Mouse (Mus musculus): Measurements from ENCODE around the gene Slc4a5.

The Slc4a5 gene

DNA sequence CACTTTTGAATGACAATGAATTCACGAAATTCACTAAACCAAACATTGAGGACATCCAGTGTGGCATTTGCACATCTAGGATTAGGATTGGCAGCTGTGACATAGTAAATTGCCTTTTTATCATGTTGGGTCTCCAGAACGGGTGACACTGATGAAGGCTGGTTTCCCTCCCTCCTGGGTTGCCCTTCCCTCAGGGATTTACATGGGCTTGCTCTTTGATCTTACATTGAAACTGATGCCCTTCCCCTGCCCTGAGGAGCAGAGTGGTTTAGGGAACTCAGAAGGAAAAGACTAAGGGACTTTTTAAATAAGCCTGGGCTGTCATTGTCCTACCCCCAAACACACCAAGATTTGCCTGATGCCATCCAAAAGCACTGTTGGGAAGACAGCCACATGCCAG is 11.9 kb downstream of the Slc4a5 start:
- DNase-seq (ENCODE audit: low spot score in 2 of 2) = no peak

DNA sequence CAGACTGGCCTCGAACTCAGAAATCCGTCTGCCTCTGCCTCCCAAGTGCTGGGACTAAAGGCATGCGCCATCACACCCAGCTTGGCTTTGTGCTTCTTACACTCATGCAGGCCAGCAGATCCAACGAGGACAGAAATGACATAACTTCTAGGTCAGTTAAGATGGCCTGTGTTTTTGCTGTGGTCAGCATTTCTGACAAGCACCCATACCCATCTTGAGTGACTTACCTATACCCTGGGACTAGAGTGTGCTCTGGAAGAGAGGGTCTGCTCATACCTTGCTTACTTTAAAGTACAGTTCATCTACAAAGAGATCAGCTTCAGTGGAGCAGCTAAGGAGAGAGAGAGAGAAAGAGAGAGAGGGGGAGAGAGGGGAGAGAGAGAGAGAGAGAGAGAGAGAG is 13.7 kb downstream of the Slc4a5 start:
- no peak for DNase-seq (ENCODE audit: low spot score in 2 of 2)

DNA sequence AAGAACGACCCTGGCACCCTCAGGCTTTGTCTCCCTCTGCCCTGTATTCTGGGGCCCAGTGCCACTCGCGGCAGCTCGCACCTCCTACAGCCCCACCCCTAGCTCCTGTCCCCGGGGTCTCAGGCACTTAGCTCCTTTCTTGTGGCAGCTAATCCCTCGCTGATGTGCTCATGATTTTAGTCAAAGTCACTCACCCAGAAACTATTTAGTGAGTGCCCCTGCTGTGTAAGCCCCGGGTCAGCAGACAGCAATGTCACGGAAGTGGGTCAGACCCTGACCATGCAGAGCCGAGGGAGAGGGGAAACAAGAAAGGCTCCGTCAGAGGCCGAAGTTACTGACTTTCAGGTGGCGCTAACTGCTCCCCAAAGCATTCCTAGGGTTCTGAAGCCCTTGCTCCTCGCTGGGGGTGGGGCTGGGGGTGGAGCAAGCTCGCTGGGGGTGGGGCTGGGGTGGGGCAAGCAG is 14.7 kb downstream of the Slc4a5 start:
- no peak for DNase-seq (ENCODE audit: low spot score in 2 of 2)

DNA sequence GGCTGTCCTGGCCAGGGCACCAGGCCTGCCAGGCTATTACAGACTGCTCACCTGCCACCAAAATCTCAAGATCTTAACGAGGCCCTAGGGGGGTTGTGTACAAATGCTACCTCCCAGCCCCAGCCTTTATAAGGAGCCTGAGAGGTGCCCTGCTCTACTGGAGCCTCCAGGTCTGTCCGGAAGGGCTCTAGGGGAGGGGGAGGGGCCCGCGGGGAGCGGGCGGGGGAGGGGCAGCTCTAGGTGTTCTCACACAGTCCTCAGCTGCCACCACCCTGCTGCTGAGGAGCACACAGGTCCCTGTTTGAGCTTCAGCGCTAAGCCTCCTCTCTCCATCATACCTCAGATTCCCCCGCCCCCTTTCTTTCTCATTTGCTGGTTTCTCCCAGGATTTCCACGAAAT is 17.5 kb downstream of the Slc4a5 start:
- DNase-seq (ENCODE audit: low spot score in 2 of 2) = no peak

DNA sequence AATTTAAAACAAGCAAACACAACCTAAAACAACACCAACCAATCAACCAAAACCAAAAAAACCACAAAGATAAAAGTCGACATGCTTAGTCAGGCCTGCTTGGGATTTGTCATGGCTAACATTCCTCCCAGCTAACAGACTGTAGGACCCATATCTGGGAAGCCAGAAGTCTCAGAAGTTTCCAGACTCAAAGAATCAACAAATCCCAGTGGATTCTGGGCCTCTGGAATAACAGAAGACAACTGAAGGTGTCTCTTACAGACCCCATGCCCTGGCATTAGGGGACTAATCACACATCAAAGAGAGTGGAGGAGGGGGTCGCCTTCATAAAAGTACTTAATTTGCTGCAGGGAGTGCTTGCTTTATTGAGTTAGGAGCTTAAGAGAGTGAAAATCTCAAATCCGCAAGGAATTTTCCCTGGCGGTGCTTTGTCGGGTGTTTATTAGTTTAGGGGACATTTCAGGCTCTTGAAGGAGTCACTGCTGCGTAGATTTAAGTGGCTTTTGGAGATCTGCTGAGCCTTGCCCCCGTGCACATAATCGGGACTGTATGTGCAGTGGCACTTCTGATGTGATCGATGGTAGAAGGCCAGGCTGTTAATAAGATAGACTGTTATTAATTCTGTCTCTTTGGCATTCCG is 24.9 kb downstream of the Slc4a5 start:
- DNase-seq (ENCODE audit: low spot score in 2 of 2) = no peak

DNA sequence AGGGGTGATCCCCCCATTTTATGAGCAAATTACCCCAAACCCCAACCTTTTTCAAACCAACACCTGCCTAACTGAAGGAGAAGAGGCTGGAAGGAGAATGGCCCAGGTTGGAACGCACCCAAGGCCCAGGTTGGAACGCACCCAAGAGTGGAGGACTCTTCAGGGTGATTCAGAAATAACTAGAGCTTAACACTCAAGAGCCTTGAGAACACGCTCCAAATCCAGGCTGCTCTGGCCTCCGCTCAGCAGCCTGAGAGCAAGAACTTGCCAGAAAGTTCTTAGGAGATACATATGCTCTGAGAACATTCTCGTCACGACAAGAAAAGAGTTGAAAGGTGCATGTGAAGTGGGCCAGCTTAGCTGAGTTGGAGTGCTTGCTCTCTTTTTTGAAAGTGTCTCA is 25.5 kb downstream of the Slc4a5 start:
- peak; percentile 53 to 64 for DNase-seq (ENCODE audit: low spot score in 2 of 2)

GRCm38 (mm10) chr6:83245997-83246396 is 26.4 kb downstream of the Slc4a5 start:
- DNase-seq (ENCODE audit: low spot score in 2 of 2) = no peak

- DNase-seq (ENCODE audit: low spot score in 2 of 2) = no peak
Measured at GRCm38 (mm10) chr6:83246750-83247149, 27.1 kb downstream of the Slc4a5 start.

- DNase-seq (ENCODE audit: low spot score in 2 of 2) = no peak
Measured at GRCm38 (mm10) chr6:83247153-83247552, 27.5 kb downstream of the Slc4a5 start.

- no peak for DNase-seq (ENCODE audit: low spot score in 2 of 2)
Measured at GRCm38 (mm10) chr6:83254242-83254641, 34.6 kb downstream of the Slc4a5 start.

- DNase-seq (ENCODE audit: low spot score in 2 of 2) = no peak
Measured at GRCm38 (mm10) chr6:83264516-83264915, 44.9 kb downstream of the Slc4a5 start.

DNA sequence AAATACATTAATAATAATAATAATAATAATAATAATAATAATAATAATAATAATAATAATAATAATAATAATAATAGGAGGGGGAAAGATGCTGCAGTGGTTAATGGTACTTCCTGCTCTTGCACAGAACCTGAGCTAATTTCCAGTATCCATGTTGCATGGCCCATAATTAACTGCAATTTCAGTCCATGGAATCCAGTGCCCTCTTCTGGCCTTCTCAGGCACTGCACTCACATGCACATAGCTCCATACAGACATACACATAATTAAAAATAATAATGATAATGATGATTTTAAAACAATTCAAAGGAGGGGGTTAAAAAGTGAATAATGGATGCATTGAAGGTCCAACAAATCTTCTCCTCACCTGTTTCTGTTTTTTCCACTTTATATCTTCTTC is 45.6 kb downstream of the Slc4a5 start:
- no peak for DNase-seq (ENCODE audit: low spot score in 2 of 2)

GRCm38 (mm10) chr6:83265653-83266052 is 46.0 kb downstream of the Slc4a5 start:
- DNase-seq (ENCODE audit: low spot score in 2 of 2) = no peak

- DNase-seq (ENCODE audit: low spot score in 2 of 2) = no peak
Measured at GRCm38 (mm10) chr6:83267616-83268015, 48.0 kb downstream of the Slc4a5 start.

GRCm38 (mm10) chr6:83268144-83269010 is 48.7 kb downstream of the Slc4a5 start:
- peak; percentile 94 for DNase-seq (ENCODE audit: low spot score in 2 of 2)

DNA sequence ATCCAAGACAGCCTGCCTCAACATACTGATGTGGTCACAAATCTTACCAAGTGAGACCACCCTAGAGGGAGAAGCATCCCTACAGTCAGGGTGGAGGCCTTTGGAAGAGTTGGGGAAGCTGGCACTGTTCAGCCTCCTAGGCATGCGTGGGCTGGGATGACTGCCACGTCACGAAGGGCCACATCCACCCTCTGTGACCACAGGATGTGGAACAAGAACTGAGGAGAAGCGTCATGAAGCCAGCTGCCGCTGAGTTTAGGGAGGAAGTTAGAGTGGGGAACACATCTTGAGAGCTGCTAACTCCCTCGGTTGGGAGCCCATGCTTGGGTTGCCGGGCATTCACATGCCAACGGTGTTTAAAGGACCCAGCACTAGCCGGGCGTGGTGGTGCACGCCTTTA is 54.1 kb downstream of the Slc4a5 start:
- DNase-seq (ENCODE audit: low spot score in 2 of 2) = no peak

DNA sequence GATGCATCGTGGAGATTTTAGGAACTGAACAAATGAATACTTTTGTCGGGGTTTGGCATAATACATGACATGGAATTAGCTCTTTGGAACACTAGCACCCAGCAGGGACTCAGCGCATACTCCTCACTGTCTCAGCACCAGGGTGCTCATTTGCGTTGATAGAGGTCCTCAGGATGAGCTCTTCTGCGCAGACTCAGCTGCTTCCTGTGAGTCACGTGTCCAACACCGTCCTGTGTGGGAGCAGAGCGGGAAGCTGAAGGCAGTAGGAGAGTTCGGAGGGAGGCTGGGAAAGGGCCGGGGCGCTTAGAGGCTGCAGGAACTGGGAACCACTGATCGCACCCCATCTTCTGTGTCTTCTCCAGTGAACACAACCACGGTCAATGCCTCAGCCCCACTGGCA is 57.5 kb downstream of the Slc4a5 start:
- no peak for DNase-seq (ENCODE audit: low spot score in 2 of 2)

GRCm38 (mm10) chr6:83278881-83279280 is 59.3 kb downstream of the Slc4a5 start:
- no peak for DNase-seq (ENCODE audit: low spot score in 2 of 2)

DNA sequence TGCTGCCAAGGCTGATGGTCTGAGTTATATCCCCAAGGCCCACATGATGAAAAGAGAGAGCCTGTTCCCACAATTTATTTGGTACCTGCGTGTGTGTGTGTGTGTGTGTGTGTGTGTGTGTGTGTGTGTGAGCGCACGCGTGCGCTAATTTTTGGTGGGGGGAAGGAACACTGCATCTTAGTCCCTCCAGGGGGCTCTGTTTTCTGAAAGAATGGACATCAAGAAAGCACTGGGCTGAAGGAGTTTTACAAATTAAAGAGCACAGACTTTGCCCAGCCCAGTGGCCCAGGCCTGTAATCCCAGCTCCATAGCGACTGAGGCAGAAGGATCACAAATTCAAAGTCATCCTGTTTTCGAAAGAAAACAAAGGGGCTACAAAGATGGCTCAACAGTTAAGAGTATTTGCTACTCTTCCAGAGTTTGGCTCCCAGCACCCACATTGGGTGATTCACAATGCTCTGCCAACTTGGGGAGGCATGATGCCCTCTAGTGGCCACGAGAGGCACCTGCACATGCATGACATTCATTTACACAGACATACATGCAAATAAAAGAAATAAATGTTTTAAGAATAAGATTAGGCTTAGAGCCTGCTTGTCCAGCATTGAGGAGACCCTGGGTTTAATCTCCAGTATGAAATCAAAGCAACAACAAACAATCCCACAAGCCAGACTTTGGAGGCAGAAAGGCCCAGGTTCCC is 60.8 kb downstream of the Slc4a5 start:
- DNase-seq (ENCODE audit: low spot score in 2 of 2) = no peak

- DNase-seq (ENCODE audit: low spot score in 2 of 2) = no peak
Measured at GRCm38 (mm10) chr6:83300447-83301229, 81.0 kb downstream of the Slc4a5 start.

- DNase-seq (ENCODE audit: low spot score in 2 of 2) = no peak
Measured at GRCm38 (mm10) chr6:83301294-83301693, 81.7 kb downstream of the Slc4a5 start.

DNA sequence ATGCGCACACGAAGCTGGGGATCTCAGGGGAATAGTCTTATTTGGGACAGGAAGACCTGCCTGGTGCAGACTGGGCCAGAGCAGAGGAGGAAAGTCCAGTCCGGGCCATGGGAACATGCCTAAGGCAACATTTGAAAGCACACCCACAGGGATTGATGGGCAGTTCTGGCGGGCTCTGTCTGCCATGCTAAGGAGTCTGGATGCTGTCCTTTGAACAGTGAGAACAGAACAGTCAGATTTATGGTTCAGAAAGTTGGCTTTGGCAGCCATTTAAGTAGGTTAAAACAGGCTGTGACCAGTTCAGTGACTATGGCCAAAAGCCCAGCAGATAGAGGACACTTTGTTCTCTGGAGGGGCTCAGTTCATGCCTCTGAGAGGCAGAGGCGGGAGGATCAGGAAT is 82.6 kb downstream of the Slc4a5 start:
- no peak for DNase-seq (ENCODE audit: low spot score in 2 of 2)
